Mouse (Mus musculus): ENCODE measurements at regions not wholly inside any gene's neighbourhood (a gene's known extent, or its start where the extent isn't known, plus 50 kb on each side); places are given as distances from the start of the nearest gene placed in this dataset.

GRCm38 (mm10) chr4:8927276-8927906 is 688.5 kb upstream of the Car8 start:
- Histone ChIP-seq H3K9me3 (no peaks in the 10 kb centered on the region), H3K4me3 (no peak overlapping the region), H3K9ac (no peak overlapping the region), H3K27ac (replicated peaks) (no peak overlapping the region), H3K36me3 (no peaks in the 10 kb centered on the region), H3K4me1 (replicated peaks) (peaks cover 11% of the 10 kb centered on the region), H3K4me2 (no peak overlapping the region), H3K27me3 (no peaks in the 10 kb centered on the region)
- ATAC-seq (ENCODE audit: low FRiP score, low read depth): 0 out of 2 replicates have a peak, but pooled peaks have one; percentile 44
- 44% methylated on average over 8 of the region's 8 CpGs for WGBS

GRCm38 (mm10) chr4:8926642-8927275 is 687.9 kb upstream of the Car8 start:
- ATAC-seq (ENCODE audit: low FRiP score, low read depth): no peak
- Histone ChIP-seq H3K27me3 (no peaks in the 10 kb centered on the region), H3K4me1 (replicated peaks) (peaks cover 18% of the 10 kb centered on the region), H3K27ac (replicated peaks) (no peak overlapping the region), H3K9ac (no peak overlapping the region), H3K4me3 (no peak overlapping the region), H3K36me3 (no peaks in the 10 kb centered on the region), H3K4me2 (no peak overlapping the region), H3K9me3 (no peaks in the 10 kb centered on the region)
- WGBS: 44% methylated on average over 9 of the region's 9 CpGs

- Histone ChIP-seq H3K4me2 (peak overlapping the region; percentile 53; the same call in 1 of the 2 replicates), H3K9me3 (no peaks in the 10 kb centered on the region), H3K4me1 (replicated peaks) (peaks cover 34% of the 10 kb centered on the region), H3K27me3 (no peaks in the 10 kb centered on the region), H3K9ac (no peak overlapping the region), H3K4me3 (no peak overlapping the region), H3K27ac (replicated peaks) (no peak overlapping the region), H3K36me3 (no peaks in the 10 kb centered on the region)
- no peak for ATAC-seq (ENCODE audit: low FRiP score, low read depth)
- 37% methylated on average over 8 of the region's 8 CpGs for WGBS
Observed at GRCm38 (mm10) chr4:8922695-8923363, 684.0 kb upstream of the Car8 start.

- Histone ChIP-seq H3K27ac (replicated peaks) (no peak overlapping the region), H3K4me1 (replicated peaks) (peaks cover 30% of the 10 kb centered on the region), H3K9me3 (no peaks in the 10 kb centered on the region), H3K4me3 (peak overlapping the region; percentile 19; the same call in 1 of the 2 replicates), H3K4me2 (peak overlapping the region; percentile 53), H3K9ac (no peak overlapping the region), H3K27me3 (no peaks in the 10 kb centered on the region), H3K36me3 (no peaks in the 10 kb centered on the region)
- ATAC-seq (ENCODE audit: low FRiP score, low read depth): peak; percentile 59
- 8% methylated on average over 31 of the region's 31 CpGs for WGBS
Observed at GRCm38 (mm10) chr4:8921477-8922385, 682.9 kb upstream of the Car8 start.

GRCm38 (mm10) chr4:8920306-8920705 is 681.5 kb upstream of the Car8 start:
- no peaks in the 10 kb centered on the region for H3K27me3 ChIP-seq
- H3K9ac ChIP-seq: no peak overlapping the region
- H3K36me3 ChIP-seq: no peaks in the 10 kb centered on the region
- H3K4me2 ChIP-seq: no peak overlapping the region
- no peak overlapping the region for H3K4me3 ChIP-seq
- H3K4me1 ChIP-seq (replicated peaks): peaks cover 35% of the 10 kb centered on the region
- WGBS: 22% methylated on average over 2 of the region's 2 CpGs
- 0 out of 2 replicates have a peak overlapping the region, but pooled peaks have one; percentile 34 for H3K27ac ChIP-seq (replicated peaks)
- no peak for ATAC-seq (ENCODE audit: low FRiP score, low read depth)
- H3K9me3 ChIP-seq: no peaks in the 10 kb centered on the region

- Histone ChIP-seq H3K4me3 (no peak overlapping the region), H3K27me3 (no peaks in the 10 kb centered on the region), H3K36me3 (no peaks in the 10 kb centered on the region), H3K9me3 (no peaks in the 10 kb centered on the region), H3K4me2 (no peak overlapping the region), H3K4me1 (replicated peaks) (peaks cover 35% of the 10 kb centered on the region), H3K9ac (no peak overlapping the region), H3K27ac (replicated peaks) (no peak overlapping the region)
- WGBS: 67% methylated on average over 9 of the region's 9 CpGs
- ATAC-seq (ENCODE audit: low FRiP score, low read depth): no peak
Observed at GRCm38 (mm10) chr4:8919366-8919984, 680.6 kb upstream of the Car8 start.

Data from hindbrain, embryonic 15.5 days (tissue).